Mouse (Mus musculus): ENCODE data around the gene Vax2. TPM values are rescaled to one million over a fixed set of nuclear protein-coding genes. Genes with fewer than 3 reads are reported as not detected.

The Vax2 gene
- polyA plus RNA-seq, 1 experiment from 2014 or later = not detected

DNA sequence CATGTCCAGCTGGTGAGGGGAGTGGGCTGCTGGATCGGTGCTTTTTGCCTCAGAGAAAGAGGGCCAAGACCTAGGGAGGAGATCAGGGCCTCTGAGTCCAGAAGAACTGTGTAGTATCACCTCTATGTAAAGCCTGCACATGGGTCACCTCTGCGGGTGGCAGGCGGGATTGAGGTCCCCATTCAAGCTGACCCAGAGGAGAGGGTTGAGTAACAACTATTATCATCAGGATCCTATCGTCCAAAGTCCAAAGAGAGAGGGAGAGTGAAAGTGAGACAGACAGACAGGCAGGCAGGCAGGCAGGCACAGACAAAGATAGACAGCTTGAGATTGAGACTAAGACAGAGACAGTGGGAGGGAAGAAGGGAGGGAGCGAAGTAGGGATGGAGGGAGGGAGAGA, 32.1 kb downstream of the Vax2 start:
- no peak overlapping the region for H3K9ac ChIP-seq (ENCODE audit: low read depth, low read length)
- no peaks in the 10 kb centered on the region for H3K4me1 ChIP-seq (ENCODE audit: control insufficient read depth, insufficient read depth, low read length)
- H3K9me3 ChIP-seq (replicated peaks; ENCODE audit: control insufficient read depth, low read length, poor library complexity, severe bottlenecking) = no peaks in the 10 kb centered on the region
- no peak overlapping the region for H3K4me3 ChIP-seq (ENCODE audit: low read depth, low read length)
- no peak overlapping the region for H3K4me2 ChIP-seq (ENCODE audit: low read length)
- no peaks in the 10 kb centered on the region for H3K27me3 ChIP-seq (ENCODE audit: control insufficient read depth, insufficient read depth, low read depth, low read length)
- H3K27ac ChIP-seq (ENCODE audit: low read length) = no peak overlapping the region
- 63% methylated on average over 5 of the region's 5 CpGs for WGBS
- no peaks in the 10 kb centered on the region for H3K36me3 ChIP-seq (ENCODE audit: control insufficient read depth, insufficient read depth, low read length)
- ATAC-seq = no peak

- ATAC-seq = no peak
- H3K4me3 ChIP-seq (ENCODE audit: low read depth, low read length) = no peak overlapping the region
- no peak overlapping the region for H3K9ac ChIP-seq (ENCODE audit: low read depth, low read length)
- no peaks in the 10 kb centered on the region for H3K4me1 ChIP-seq (ENCODE audit: control insufficient read depth, insufficient read depth, low read length)
- H3K9me3 ChIP-seq (replicated peaks; ENCODE audit: control insufficient read depth, low read length, poor library complexity, severe bottlenecking) = no peaks in the 10 kb centered on the region
- H3K27ac ChIP-seq (ENCODE audit: low read length) = no peak overlapping the region
- 73% methylated on average over 5 of the region's 5 CpGs for WGBS
- H3K27me3 ChIP-seq (ENCODE audit: control insufficient read depth, insufficient read depth, low read depth, low read length) = no peaks in the 10 kb centered on the region
- H3K4me2 ChIP-seq (ENCODE audit: low read length) = no peak overlapping the region
- H3K36me3 ChIP-seq (ENCODE audit: control insufficient read depth, insufficient read depth, low read length) = no peaks in the 10 kb centered on the region
Observed at GRCm38 (mm10) chr6:83744126-83744525, 33.1 kb downstream of the Vax2 start.

- Histone ChIP-seq H3K4me2 (ENCODE audit: low read length) (no peak overlapping the region), H3K36me3 (ENCODE audit: control insufficient read depth, insufficient read depth, low read length) (no peaks in the 10 kb centered on the region), H3K4me3 (ENCODE audit: low read depth, low read length) (no peak overlapping the region), H3K27ac (ENCODE audit: low read length) (no peak overlapping the region), H3K4me1 (ENCODE audit: control insufficient read depth, insufficient read depth, low read length) (no peaks in the 10 kb centered on the region), H3K27me3 (ENCODE audit: control insufficient read depth, insufficient read depth, low read depth, low read length) (no peaks in the 10 kb centered on the region), H3K9ac (ENCODE audit: low read depth, low read length) (no peak overlapping the region), H3K9me3 (replicated peaks; ENCODE audit: control insufficient read depth, low read length, poor library complexity, severe bottlenecking) (no peaks in the 10 kb centered on the region)
- ATAC-seq = no peak
- WGBS = 77% methylated on average over 5 of the region's 5 CpGs
Observed at GRCm38 (mm10) chr6:83744557-83744956, 33.5 kb downstream of the Vax2 start.

- Histone ChIP-seq H3K4me2 (ENCODE audit: low read length) (no peak overlapping the region), H3K36me3 (ENCODE audit: control insufficient read depth, insufficient read depth, low read length) (no peaks in the 10 kb centered on the region), H3K9me3 (replicated peaks; ENCODE audit: control insufficient read depth, low read length, poor library complexity, severe bottlenecking) (no peaks in the 10 kb centered on the region), H3K4me3 (ENCODE audit: low read depth, low read length) (no peak overlapping the region), H3K27me3 (ENCODE audit: control insufficient read depth, insufficient read depth, low read depth, low read length) (no peaks in the 10 kb centered on the region), H3K9ac (ENCODE audit: low read depth, low read length) (no peak overlapping the region), H3K27ac (ENCODE audit: low read length) (no peak overlapping the region), H3K4me1 (ENCODE audit: control insufficient read depth, insufficient read depth, low read length) (no peaks in the 10 kb centered on the region)
- no peak for ATAC-seq
- 43% methylated on average over 2 of the region's 2 CpGs for WGBS
Observed at GRCm38 (mm10) chr6:83745466-83745865, 34.4 kb downstream of the Vax2 start.

DNA sequence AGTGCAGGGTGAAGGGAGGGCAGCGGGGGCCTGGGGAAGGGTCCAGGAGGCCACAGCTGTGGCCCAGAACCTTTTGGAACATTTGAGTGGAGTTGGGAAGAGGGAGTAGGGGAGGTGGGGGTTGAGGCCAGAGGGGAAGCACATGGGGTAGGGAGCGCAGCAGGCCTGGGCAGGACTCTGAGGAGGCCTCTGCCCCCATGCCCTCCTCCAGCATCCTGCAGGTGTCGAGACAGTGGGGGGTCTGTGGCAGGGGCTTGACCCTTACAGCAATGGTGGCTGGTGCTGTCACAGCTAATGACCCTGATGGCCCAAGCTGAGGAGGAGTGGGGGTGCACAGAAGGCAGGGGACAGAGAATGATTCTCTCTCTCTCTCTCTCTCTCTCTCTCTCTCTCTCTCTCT, 38.2 kb downstream of the Vax2 start:
- H3K4me2 ChIP-seq (ENCODE audit: low read length) = no peak overlapping the region
- H3K9me3 ChIP-seq (replicated peaks; ENCODE audit: control insufficient read depth, low read length, poor library complexity, severe bottlenecking) = no peaks in the 10 kb centered on the region
- no peaks in the 10 kb centered on the region; the same call in 1 of the 2 replicates for H3K27me3 ChIP-seq (ENCODE audit: control insufficient read depth, insufficient read depth, low read depth, low read length)
- H3K4me1 ChIP-seq (ENCODE audit: control insufficient read depth, insufficient read depth, low read length) = no peaks in the 10 kb centered on the region
- H3K9ac ChIP-seq (ENCODE audit: low read depth, low read length) = no peak overlapping the region
- H3K27ac ChIP-seq (ENCODE audit: low read length) = no peak overlapping the region
- no peaks in the 10 kb centered on the region for H3K36me3 ChIP-seq (ENCODE audit: control insufficient read depth, insufficient read depth, low read length)
- H3K4me3 ChIP-seq (ENCODE audit: low read depth, low read length) = no peak overlapping the region
- 58% methylated on average over 3 of the region's 3 CpGs for WGBS
- no peak for ATAC-seq

- no peaks in the 10 kb centered on the region for H3K36me3 ChIP-seq (ENCODE audit: control insufficient read depth, insufficient read depth, low read length)
- no peak for ATAC-seq
- H3K27me3 ChIP-seq (ENCODE audit: control insufficient read depth, insufficient read depth, low read depth, low read length) = no peaks in the 10 kb centered on the region; the same call in none of the 2 replicates
- no peaks in the 10 kb centered on the region for H3K9me3 ChIP-seq (replicated peaks; ENCODE audit: control insufficient read depth, low read length, poor library complexity, severe bottlenecking)
- no peak overlapping the region; the same call in 1 of the 2 replicates for H3K9ac ChIP-seq (ENCODE audit: low read depth, low read length)
- no peak overlapping the region for H3K27ac ChIP-seq (ENCODE audit: low read length)
- H3K4me1 ChIP-seq (ENCODE audit: control insufficient read depth, insufficient read depth, low read length) = no peaks in the 10 kb centered on the region
- no peak overlapping the region for H3K4me3 ChIP-seq (ENCODE audit: low read depth, low read length)
- WGBS = 10% methylated on average over 11 of the region's 11 CpGs
- 0 out of 2 replicates have a peak overlapping the region, but pooled peaks have one; percentile 10 for H3K4me2 ChIP-seq (ENCODE audit: low read length)
Observed at GRCm38 (mm10) chr6:83750171-83750684, 39.2 kb downstream of the Vax2 start.

GRCm38 (mm10) chr6:83756051-83756450, 45.0 kb downstream of the Vax2 start:
- ATAC-seq = no peak
- H3K9me3 ChIP-seq (replicated peaks; ENCODE audit: control insufficient read depth, low read length, poor library complexity, severe bottlenecking) = no peaks in the 10 kb centered on the region
- no peaks in the 10 kb centered on the region for H3K36me3 ChIP-seq (ENCODE audit: control insufficient read depth, insufficient read depth, low read length)
- H3K4me3 ChIP-seq (ENCODE audit: low read depth, low read length) = no peak overlapping the region
- H3K4me2 ChIP-seq (ENCODE audit: low read length) = no peak overlapping the region
- no peak overlapping the region for H3K9ac ChIP-seq (ENCODE audit: low read depth, low read length)
- peaks cover 5% of the 10 kb centered on the region; the same call in 1 of the 2 replicates for H3K4me1 ChIP-seq (ENCODE audit: control insufficient read depth, insufficient read depth, low read length)
- no peak overlapping the region for H3K27ac ChIP-seq (ENCODE audit: low read length)
- H3K27me3 ChIP-seq (ENCODE audit: control insufficient read depth, insufficient read depth, low read depth, low read length) = peaks cover 31% of the 10 kb centered on the region
- 73% methylated on average over 9 of the region's 9 CpGs for WGBS

DNA sequence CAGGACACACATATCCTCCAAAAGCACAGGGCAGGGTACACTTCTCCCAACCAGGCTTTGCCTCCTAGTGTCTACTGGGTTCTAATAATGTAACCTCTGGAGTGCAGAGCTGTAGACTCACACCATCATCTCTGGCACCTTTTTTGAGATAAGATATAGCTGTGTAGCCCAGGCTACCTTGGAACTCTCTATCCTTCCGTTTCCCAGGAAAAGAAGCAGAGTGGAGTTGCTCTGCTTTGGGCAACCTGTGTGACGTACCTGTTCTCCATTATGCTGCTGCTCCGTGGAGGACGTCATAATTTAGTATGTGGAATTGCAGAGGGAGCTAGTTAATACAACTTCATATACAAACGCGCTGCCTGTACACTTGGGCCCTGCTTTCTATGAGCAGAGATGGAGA, 51.3 kb downstream of the Vax2 start, which contains the start of gene Ankrd53:
Ankrd53 (plus strand) TSS at position 301 of the 400 bp plus-strand sequence.
- 27% methylated on average over 6 of the region's 6 CpGs for WGBS

GRCm38 (mm10) chr6:83762880-83763431, 51.9 kb downstream of the Vax2 start:
- no peaks in the 10 kb centered on the region; the same call in 1 of the 2 replicates for H3K36me3 ChIP-seq (ENCODE audit: control insufficient read depth, insufficient read depth, low read length)
- peak overlapping the region; percentile 37 for H3K4me2 ChIP-seq (ENCODE audit: low read length)
- peaks cover 40% of the 10 kb centered on the region for H3K27me3 ChIP-seq (ENCODE audit: control insufficient read depth, insufficient read depth, low read depth, low read length)
- H3K9me3 ChIP-seq (replicated peaks; ENCODE audit: control insufficient read depth, low read length, poor library complexity, severe bottlenecking) = no peaks in the 10 kb centered on the region
- WGBS = 3% methylated on average over 35 of the region's 35 CpGs
- 0 out of 2 replicates have a peak, but pooled peaks have one; percentile 29 for ATAC-seq
- H3K27ac ChIP-seq (ENCODE audit: low read length) = no peak overlapping the region
- peaks cover 9% of the 10 kb centered on the region; the same call in 1 of the 2 replicates for H3K4me1 ChIP-seq (ENCODE audit: control insufficient read depth, insufficient read depth, low read length)
- peak overlapping the region; percentile 5; the same call in 1 of the 2 replicates for H3K4me3 ChIP-seq (ENCODE audit: low read depth, low read length)
- no peak overlapping the region for H3K9ac ChIP-seq (ENCODE audit: low read depth, low read length)

More for the DNA sequence above, 51.3 kb downstream of the Vax2 start, which contains the start of gene Ankrd53:
- Histone ChIP-seq H3K9me3 (replicated peaks; ENCODE audit: control insufficient read depth, low read length, poor library complexity, severe bottlenecking) (no peaks in the 10 kb centered on the region), H3K4me2 (ENCODE audit: low read length) (peak within 1 kb of the TSS; percentile 37), H3K9ac (ENCODE audit: low read depth, low read length) (no peak within 1 kb of the TSS), H3K27ac (ENCODE audit: low read length) (no peak within 1 kb of the TSS), H3K4me3 (ENCODE audit: low read depth, low read length) (peak within 1 kb of the TSS; percentile 5; the same call in 1 of the 2 replicates), H3K36me3 (ENCODE audit: control insufficient read depth, insufficient read depth, low read length) (no peaks in the 10 kb centered on the region), H3K27me3 (ENCODE audit: control insufficient read depth, insufficient read depth, low read depth, low read length) (peaks cover 46% of the 10 kb centered on the region), H3K4me1 (ENCODE audit: control insufficient read depth, insufficient read depth, low read length) (peaks cover 9% of the 10 kb centered on the region; the same call in 1 of the 2 replicates)
- no peak for ATAC-seq

All from midbrain, embryonic 16.5 days (tissue).